ENCODE assay signal across 17 mouse cellular contexts in the genomic region with DNA sequence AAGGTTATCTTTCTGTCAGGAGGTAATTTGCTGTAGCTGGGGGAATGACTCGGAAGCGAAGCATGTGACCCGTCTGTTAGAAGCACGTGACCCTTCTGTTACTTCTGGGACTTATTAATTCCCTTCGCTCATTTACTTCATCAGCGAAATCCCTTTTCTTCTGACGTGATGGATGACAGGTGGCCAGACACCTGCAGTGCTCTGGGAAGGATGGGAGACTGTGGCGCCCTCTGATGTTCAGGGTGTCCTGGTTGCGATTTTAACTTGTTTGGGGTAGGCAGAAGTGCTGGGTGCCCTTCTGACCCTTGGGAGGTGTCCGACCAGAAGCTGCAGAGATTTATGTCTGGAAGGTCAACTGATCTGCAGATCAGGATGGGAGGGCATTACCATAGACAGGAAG.
DNase-seq lines count a peak whose midpoint lies in the region; ATAC-seq and TF ChIP-seq lines count a peak whose summit lies in the region.
"Had no signal": no experiment of that assay in that cellular context is flagged by ENCODE, and none has a peak within 500 bp of the region (broad histone marks: within the 10 kb centered on the region; RNA-seq: fewer than 3 reads in every experiment).

No protein-coding gene starts in this region.

- H3K4me3 ChIP-seq in hindbrain, postnatal 0 days (ENCODE audit: low read length), result no peak overlapping the region
- H3K4me3 ChIP-seq in hindbrain, embryonic 10.5 days, result no peak overlapping the region
- no peak overlapping the region for H3K4me3 ChIP-seq in C2C12 (ENCODE audit: insufficient read depth, poor library complexity, severe bottlenecking)
- H3K4me3 ChIP-seq: erythroblast, embryonic 14.5 days; forebrain, embryonic 15.5 days; heart, embryonic 12.5 days; midbrain, embryonic 15.5 days had no signal

- no peaks in the 10 kb centered on the region for H3K36me3 ChIP-seq in hindbrain, postnatal 0 days (ENCODE audit: insufficient read depth, low read length)
- no peaks in the 10 kb centered on the region for H3K36me3 ChIP-seq in hindbrain, embryonic 10.5 days
- no peaks in the 10 kb centered on the region for H3K36me3 ChIP-seq in C2C12 (ENCODE audit: control insufficient read depth, insufficient read depth)
- H3K36me3 ChIP-seq: forebrain, embryonic 15.5 days; G1E; heart, embryonic 12.5 days; midbrain, embryonic 15.5 days had no signal

- ATAC-seq in hindbrain, postnatal 0 days, result no peak
- ATAC-seq: forebrain, embryonic 15.5 days; midbrain, embryonic 15.5 days had no signal

- peak; percentile 30 for DNase-seq in hindbrain, postnatal 0 days (ENCODE audit: low spot score)
- DNase-seq in hindbrain, embryonic 10.5 days (ENCODE audit: low spot score), result no peak
- DNase-seq in cerebellum, adult 8-10 months, result peak; percentile 43
- DNase-seq in thymus, postnatal 10 days (ENCODE audit: low spot score in 2 of 2), result peak; percentile 19 to 30
- no peak for DNase-seq in heart, postnatal 4 days
- DNase-seq in kidney, postnatal 10 days, result no peak
- DNase-seq: kidney, adult 9 months; kidney, postnatal 4 days; lung, embryonic 14.5 days; lung, postnatal 4 days; right cerebral cortex, adult 18-20 months had no signal

- no peaks in the 10 kb centered on the region for H3K79me2 ChIP-seq in C2C12 (ENCODE audit: control insufficient read depth, insufficient read depth)

- no peak overlapping the region for H3K4me2 ChIP-seq in hindbrain, postnatal 0 days (ENCODE audit: low read depth, low read length)
- H3K4me2 ChIP-seq: forebrain, embryonic 15.5 days; heart, embryonic 12.5 days; lung, embryonic 14.5 days; midbrain, embryonic 15.5 days had no signal

- no peak for TF ChIP-seq CTCF in hindbrain, postnatal 0 days (IDR thresholded peaks at IDR 0.05; ENCODE audit: low read depth)
- TF ChIP-seq CTCF in C2C12 (IDR thresholded peaks at IDR 0.05; ENCODE audit: control insufficient read depth, insufficient read depth, insufficient read length), result no peak

- H3K27me3 ChIP-seq in hindbrain, postnatal 0 days (ENCODE audit: insufficient read depth, low read length), result no peaks in the 10 kb centered on the region
- H3K27me3 ChIP-seq in hindbrain, embryonic 10.5 days (ENCODE audit: insufficient read depth, poor library complexity, severe bottlenecking), result no peaks in the 10 kb centered on the region
- H3K27me3 ChIP-seq in C2C12 (ENCODE audit: control insufficient read depth, insufficient read depth, insufficient read length), result no peaks in the 10 kb centered on the region
- H3K27me3 ChIP-seq: forebrain, embryonic 15.5 days; heart, embryonic 12.5 days; midbrain, embryonic 15.5 days had no signal

- no peak overlapping the region for H3K27ac ChIP-seq in hindbrain, postnatal 0 days
- H3K27ac ChIP-seq in hindbrain, embryonic 10.5 days, result no peak overlapping the region
- H3K27ac ChIP-seq: forebrain, embryonic 15.5 days; midbrain, embryonic 15.5 days had no signal

- no peaks in the 10 kb centered on the region for H3K9me3 ChIP-seq in hindbrain, postnatal 0 days (ENCODE audit: low read length)
- H3K9me3 ChIP-seq in hindbrain, embryonic 10.5 days, result no peaks in the 10 kb centered on the region
- H3K9me3 ChIP-seq: forebrain, embryonic 15.5 days; heart, embryonic 12.5 days; midbrain, embryonic 15.5 days had no signal

- H3K79me3 ChIP-seq in C2C12 (ENCODE audit: low read depth), result no peaks in the 10 kb centered on the region

- WGBS in hindbrain, postnatal 0 days, result 61% methylated on average over 10 of the region's 10 CpGs
- WGBS in hindbrain, embryonic 10.5 days, result 63% methylated on average over 10 of the region's 10 CpGs

- no peak overlapping the region for H3K9ac ChIP-seq in hindbrain, postnatal 0 days (replicated peaks; ENCODE audit: low read length)
- H3K9ac ChIP-seq: forebrain, embryonic 15.5 days; heart, embryonic 12.5 days; lung, embryonic 14.5 days; midbrain, embryonic 15.5 days had no signal

- peaks cover 9% of the 10 kb centered on the region for H3K4me1 ChIP-seq in hindbrain, postnatal 0 days (ENCODE audit: insufficient read depth, low read length)
- peaks cover 15% of the 10 kb centered on the region for H3K4me1 ChIP-seq in hindbrain, embryonic 10.5 days (replicated peaks)

- no peak overlapping the region for H3ac ChIP-seq in C2C12 (ENCODE audit: control insufficient read depth, insufficient read length, low read depth)

TF ChIP-seq in C2C12, 6 proteins besides CTCF, POLR2A, EP300 and RAD21:
- TF ChIP-seq CEBPB (IDR thresholded peaks at IDR 0.05; ENCODE audit: low read depth) (no peak), USF1 (IDR thresholded peaks at IDR 0.05; ENCODE audit: low read depth) (peak; percentile 23)

Comparison
In these comparisons a context has a peak if more than half of its experiments do, and no peak if none do; other contexts are left out.
1. DNase-seq: peak in hindbrain, postnatal 0 days (single experiment), cerebellum, adult 8-10 months (single experiment) and thymus, postnatal 10 days (2 of 2); none in hindbrain, embryonic 10.5 days (single experiment), heart, postnatal 4 days (single experiment) and kidney, postnatal 10 days (single experiment).